ENCODE assay signal across 11 mouse cellular contexts in genomic region chr12:117047384-117048251, GRCm38 (mm10).
DNase-seq lines count a peak whose midpoint lies in the region; ATAC-seq and TF ChIP-seq lines count a peak whose summit lies in the region.
"Had no signal": no experiment of that assay in that cellular context is flagged by ENCODE, and none has a peak within 500 bp of the region (broad histone marks: within the 10 kb centered on the region; RNA-seq: fewer than 3 reads in every experiment).

No protein-coding gene starts in this region.

- 18% methylated on average over 3 of the region's 3 CpGs for WGBS in kidney, embryonic 16.5 days
- 29% methylated on average over 3 of the region's 3 CpGs for WGBS in kidney, adult 2 months
- 6% methylated on average over 3 of the region's 3 CpGs for WGBS in forebrain, embryonic 12.5 days

- TF ChIP-seq POLR2A in kidney, adult 2 months (IDR thresholded peaks at IDR 0.05; ENCODE audit: low read depth, low read length) = no peak

- H3K4me1 ChIP-seq in kidney, embryonic 16.5 days (ENCODE audit: insufficient read depth, low read length) = no peaks in the 10 kb centered on the region
- no peaks in the 10 kb centered on the region for H3K4me1 ChIP-seq in kidney, adult 2 months (ENCODE audit: control insufficient read depth, insufficient read depth, low read length)
- peaks cover 34% of the 10 kb centered on the region for H3K4me1 ChIP-seq in forebrain, embryonic 12.5 days

- no peaks in the 10 kb centered on the region for H3K27me3 ChIP-seq in kidney, embryonic 16.5 days (ENCODE audit: insufficient read depth, low read length)
- H3K27me3 ChIP-seq in kidney, adult 2 months (replicated peaks; ENCODE audit: control insufficient read depth, insufficient read depth, low read length) = no peaks in the 10 kb centered on the region
- peaks cover 44% of the 10 kb centered on the region for H3K27me3 ChIP-seq in forebrain, embryonic 12.5 days
- H3K27me3 ChIP-seq: lung, embryonic 15.5 days had no signal

- H3K36me3 ChIP-seq in kidney, embryonic 16.5 days (ENCODE audit: insufficient read depth, low read length) = no peaks in the 10 kb centered on the region
- H3K36me3 ChIP-seq in kidney, adult 2 months (ENCODE audit: control insufficient read depth, insufficient read depth, low read length) = no peaks in the 10 kb centered on the region
- no peaks in the 10 kb centered on the region for H3K36me3 ChIP-seq in forebrain, embryonic 12.5 days (replicated peaks)
- H3K36me3 ChIP-seq: lung, embryonic 15.5 days had no signal

- DNase-seq in kidney, adult 2 months = no peak
- peak; percentile 57 for DNase-seq in mesoderm, embryonic 11.5 days (ENCODE audit: low read depth, low spot score)
- DNase-seq in retina, embryonic 14.5 days (ENCODE audit: low spot score) = peak; percentile 52
- no peak for DNase-seq in frontal cortex, postnatal 25 days (ENCODE audit: low spot score in 2 of 2)
- DNase-seq in frontal cortex, adult 2 months (ENCODE audit: extremely low spot score in 1 of 2, low spot score in 1 of 2) = no peak
- no peak for DNase-seq in ovary, postnatal 10 days (ENCODE audit: low spot score)
- DNase-seq: gastrocnemius, postnatal 14 days; heart, postnatal 4 days had no signal

- H3K9ac ChIP-seq in kidney, embryonic 16.5 days (replicated peaks; ENCODE audit: low read length) = no peak overlapping the region
- no peak overlapping the region for H3K9ac ChIP-seq in forebrain, embryonic 12.5 days
- H3K9ac ChIP-seq: lung, embryonic 15.5 days had no signal

- H3K27ac ChIP-seq in kidney, embryonic 16.5 days (ENCODE audit: low read length) = no peak overlapping the region
- no peak overlapping the region for H3K27ac ChIP-seq in kidney, adult 2 months (ENCODE audit: insufficient read depth, low read depth, low read length)
- peak overlapping the region; percentile 87 for H3K27ac ChIP-seq in forebrain, embryonic 12.5 days
- H3K27ac ChIP-seq: lung, embryonic 15.5 days had no signal

- no peak overlapping the region for H3K4me2 ChIP-seq in kidney, embryonic 16.5 days (replicated peaks; ENCODE audit: low read depth, low read length)
- H3K4me2 ChIP-seq in forebrain, embryonic 12.5 days = no peak overlapping the region
- H3K4me2 ChIP-seq: lung, embryonic 15.5 days had no signal

- no peaks in the 10 kb centered on the region for H3K9me3 ChIP-seq in kidney, embryonic 16.5 days (ENCODE audit: low read length)
- no peaks in the 10 kb centered on the region for H3K9me3 ChIP-seq in forebrain, embryonic 12.5 days
- H3K9me3 ChIP-seq: lung, embryonic 15.5 days had no signal

- no peak for TF ChIP-seq CTCF in kidney, adult 2 months (conservative IDR thresholded peaks at IDR 0.05; ENCODE audit: insufficient read depth, insufficient read length, low read depth, low read length)

- no peak overlapping the region for H3K4me3 ChIP-seq in kidney, embryonic 16.5 days (ENCODE audit: low read length)
- H3K4me3 ChIP-seq in kidney, adult 2 months (ENCODE audit: insufficient read depth, low read depth, low read length) = no peak overlapping the region
- H3K4me3 ChIP-seq in forebrain, embryonic 12.5 days (replicated peaks) = no peak overlapping the region
- H3K4me3 ChIP-seq: lung, embryonic 15.5 days had no signal

- peak; percentile 61; the same call in 1 of the 2 replicates for ATAC-seq in kidney, embryonic 16.5 days (ENCODE audit: low FRiP score, low TSS enrichment)
- peak; percentile 83 for ATAC-seq in forebrain, embryonic 12.5 days (ENCODE audit: low FRiP score)

Comparison
In these comparisons a context has a peak if more than half of its experiments do, and no peak if none do; other contexts are left out.
1. DNase-seq: peak in mesoderm, embryonic 11.5 days (single experiment) and retina, embryonic 14.5 days (single experiment); none in kidney, adult 2 months (single experiment), frontal cortex, postnatal 25 days (0 of 2), frontal cortex, adult 2 months (0 of 2) and ovary, postnatal 10 days (single experiment).